Mouse (Mus musculus): Measurements from ENCODE around the gene Arhgdia. TPM values are rescaled to one million over a fixed set of nuclear protein-coding genes. Genes with fewer than 3 reads are reported as not detected.
A peak's percentile ranks its signal among the peaks of the same experiment; 100 is the strongest.
"Not testable (repeated sequence)": the region's sequence is repeated elsewhere in the genome, so short reads cannot be mapped to it uniquely, and the experiment has no call there.

The Arhgdia gene
- polyA plus RNA-seq, 1 experiment from 2014 or later: 644 TPM

DNA sequence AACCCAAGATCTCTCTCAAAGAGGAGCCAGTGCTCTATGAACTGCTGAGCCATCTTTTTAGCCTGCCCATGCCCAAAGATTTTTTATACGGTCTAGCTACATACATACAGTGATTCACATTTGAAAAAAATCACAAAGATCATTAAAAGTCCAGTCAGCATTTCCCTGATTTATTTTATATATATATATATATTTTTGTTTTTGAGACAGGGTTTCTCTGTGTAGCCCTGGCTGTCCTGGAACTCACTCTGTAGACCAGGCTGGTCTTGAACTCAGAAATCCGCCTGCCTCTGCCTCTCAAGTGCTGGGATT is 1.5 kb upstream of the Arhgdia start:
- WGBS: 92% methylated on average over 2 of the region's 2 CpGs

DNA sequence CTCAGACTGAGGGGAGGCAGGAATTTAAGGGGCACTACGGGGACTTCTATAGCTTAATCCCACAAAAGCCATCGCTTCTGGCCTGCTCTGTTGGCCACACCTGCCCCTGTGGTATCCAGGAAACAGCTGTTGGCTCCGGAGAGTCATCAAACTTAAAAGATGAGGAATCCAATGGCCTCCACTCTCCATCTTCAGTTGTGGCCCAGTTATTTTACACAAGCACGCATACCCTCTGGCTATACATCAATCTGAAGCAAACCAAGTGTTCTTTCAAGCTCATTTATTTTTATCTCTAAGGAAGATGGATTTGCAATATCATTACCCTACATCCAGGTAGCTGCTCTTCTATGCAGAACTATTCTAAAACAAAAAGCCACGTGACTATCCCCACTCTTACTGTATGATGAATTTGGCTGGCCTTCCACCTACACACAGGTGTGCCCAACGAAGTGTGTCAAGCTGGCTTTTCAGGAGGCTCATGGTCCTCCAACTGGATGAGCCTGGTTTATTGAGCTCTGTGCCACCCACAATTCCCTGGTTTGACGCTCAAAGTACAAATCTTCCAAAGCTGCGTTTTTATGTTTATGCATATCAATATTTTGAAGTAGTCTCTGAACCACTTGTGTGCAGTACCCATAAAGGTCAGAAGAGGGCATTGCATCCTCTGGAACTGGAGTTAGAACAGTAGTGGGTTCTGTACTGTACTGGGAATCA is 1.0 kb upstream of the Arhgdia start:
- H3K27ac ChIP-seq: peak overlapping the region; percentile 94
- H3K4me2 ChIP-seq: peak overlapping the region; percentile 90
- peak overlapping the region; percentile 96 for H3K9ac ChIP-seq
- peaks cover 66% of the 10 kb centered on the region for H3K36me3 ChIP-seq
- 71% methylated on average over 8 of the region's 8 CpGs for WGBS
- no peaks in the 10 kb centered on the region for H3K27me3 ChIP-seq
- H3K4me1 ChIP-seq: peaks cover 44% of the 10 kb centered on the region
- no peak for ATAC-seq (replicated peaks; ENCODE audit: low FRiP score)
- H3K4me3 ChIP-seq (replicated peaks): peak overlapping the region; percentile 95
- H3K9me3 ChIP-seq (replicated peaks): no peaks in the 10 kb centered on the region

More for the DNA sequence above, 1.5 kb upstream of the Arhgdia start:
- ATAC-seq (replicated peaks; ENCODE audit: low FRiP score); H3K4me2 ChIP-seq; H3K27me3 ChIP-seq; H3K9me3 ChIP-seq (replicated peaks); H3K9ac ChIP-seq; H3K4me3 ChIP-seq (replicated peaks): not testable (repeated sequence)
- peaks cover 39% of the 10 kb centered on the region for H3K4me1 ChIP-seq
- peaks cover 66% of the 10 kb centered on the region for H3K36me3 ChIP-seq
- peak overlapping the region; percentile 94; the same call in 1 of the 2 replicates for H3K27ac ChIP-seq

DNA sequence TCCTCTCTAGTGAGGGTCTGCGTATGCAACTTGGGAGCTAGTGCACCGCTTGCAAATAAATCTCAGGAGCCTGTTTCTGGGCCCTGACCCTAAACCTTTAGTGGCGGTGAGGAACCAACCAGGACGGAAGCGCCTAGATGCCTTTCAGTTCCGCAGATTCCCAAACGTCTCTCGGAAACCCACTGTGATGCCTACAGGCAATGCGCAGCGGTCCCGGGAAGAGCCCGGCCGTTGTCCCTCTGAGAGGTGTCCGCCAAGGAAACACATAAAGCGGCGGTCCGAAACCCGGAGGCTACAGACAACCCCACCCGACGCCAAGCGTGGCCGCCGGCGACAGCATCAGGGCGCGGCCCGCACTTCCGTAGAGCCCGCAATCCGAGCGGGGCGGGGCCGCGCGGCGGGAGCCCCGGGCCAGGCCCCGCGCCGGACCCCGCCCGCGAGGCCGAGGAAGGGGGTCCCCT is 523 bp downstream of the Arhgdia start:
- WGBS: 1% methylated on average over 43 of the region's 44 CpGs
- H3K4me1 ChIP-seq: peaks cover 48% of the 10 kb centered on the region
- no peaks in the 10 kb centered on the region for H3K27me3 ChIP-seq
- no peaks in the 10 kb centered on the region for H3K9me3 ChIP-seq (replicated peaks)
- peak overlapping the region; percentile 94 for H3K27ac ChIP-seq
- ATAC-seq (replicated peaks; ENCODE audit: low FRiP score): peak; percentile 30; the same call in 1 of the 2 replicates
- peak overlapping the region; percentile 96 for H3K9ac ChIP-seq
- peak overlapping the region; percentile 95 for H3K4me3 ChIP-seq (replicated peaks)
- H3K4me2 ChIP-seq: peak overlapping the region; percentile 90
- H3K36me3 ChIP-seq: peaks cover 55% of the 10 kb centered on the region

DNA sequence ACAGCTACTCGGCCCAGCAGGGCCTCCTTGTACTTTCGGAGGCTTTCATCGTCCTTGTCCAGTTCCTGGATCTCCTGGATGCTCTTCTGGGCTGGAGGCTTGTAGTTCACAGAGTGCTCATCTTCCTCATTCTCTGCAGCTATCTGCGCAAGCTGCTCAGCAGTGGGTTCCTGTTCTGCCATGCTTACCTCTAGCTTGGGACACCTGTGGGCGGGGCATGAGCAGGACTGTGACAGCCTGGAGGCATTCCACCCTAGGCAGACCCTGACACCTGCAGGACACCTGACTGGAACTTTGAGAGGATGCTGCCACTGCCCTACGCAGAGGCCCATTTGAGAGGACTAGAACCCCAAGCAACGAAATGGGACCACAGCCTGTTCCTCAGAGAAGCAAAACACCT is 1.2 kb downstream of the Arhgdia start:
- 56% methylated on average over 7 of the region's 7 CpGs for WGBS
- ATAC-seq (replicated peaks; ENCODE audit: low FRiP score): no peak

DNA sequence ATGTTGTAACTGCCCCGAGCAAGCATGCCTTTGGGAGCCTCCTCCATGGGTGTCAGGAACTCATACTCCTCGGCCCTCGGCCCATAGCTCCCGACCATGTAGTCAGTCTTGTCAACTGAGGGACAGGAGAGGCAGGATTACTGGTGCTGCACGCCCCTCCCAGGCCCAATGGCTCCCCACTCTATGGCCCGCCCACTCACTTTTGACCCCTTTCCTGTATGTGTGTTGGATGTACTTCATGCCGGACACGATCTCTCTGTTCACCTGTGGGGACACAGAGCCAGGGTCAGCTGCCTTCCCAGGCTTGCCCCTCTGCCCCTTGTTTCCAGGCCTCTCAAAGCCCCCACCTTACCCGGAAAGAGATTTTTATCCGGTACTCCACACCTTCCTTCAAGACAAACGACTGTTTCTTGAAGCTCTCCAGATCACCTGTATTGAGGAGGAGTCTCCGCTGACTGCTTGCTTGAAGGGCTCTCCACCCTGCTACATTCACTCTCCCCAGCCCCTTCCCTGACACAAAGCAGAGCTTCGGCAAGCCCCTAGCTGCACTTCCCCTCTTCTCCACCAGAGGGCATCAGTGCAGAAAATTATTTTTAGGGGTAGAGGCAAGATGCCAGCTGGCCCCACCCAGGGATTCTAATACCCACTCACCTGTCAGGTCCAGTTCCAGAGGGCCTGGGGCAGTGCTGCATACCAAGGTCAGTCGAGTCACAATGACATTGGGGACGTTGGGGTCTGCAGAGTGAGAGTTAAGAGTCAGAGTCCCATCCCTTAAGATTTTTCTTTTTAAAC is 1.9 kb downstream of the Arhgdia start:
- Histone ChIP-seq H3K4me1 (peaks cover 51% of the 10 kb centered on the region), H3K4me3 (replicated peaks) (peak overlapping the region; percentile 95), H3K27me3 (no peaks in the 10 kb centered on the region), H3K9ac (peak overlapping the region; percentile 96), H3K9me3 (replicated peaks) (no peaks in the 10 kb centered on the region), H3K27ac (peak overlapping the region; percentile 94), H3K36me3 (peaks cover 41% of the 10 kb centered on the region), H3K4me2 (peak overlapping the region; percentile 90)
- 45% methylated on average over 15 of the region's 15 CpGs for WGBS
- peak; percentile 12; the same call in 1 of the 2 replicates for ATAC-seq (replicated peaks; ENCODE audit: low FRiP score)

More for the DNA sequence above, 1.2 kb downstream of the Arhgdia start:
- H3K36me3 ChIP-seq: peaks cover 47% of the 10 kb centered on the region
- peak overlapping the region; percentile 94 for H3K27ac ChIP-seq
- H3K4me2 ChIP-seq: peak overlapping the region; percentile 90
- peaks cover 48% of the 10 kb centered on the region for H3K4me1 ChIP-seq
- peak overlapping the region; percentile 95 for H3K4me3 ChIP-seq (replicated peaks)
- peak overlapping the region; percentile 96 for H3K9ac ChIP-seq
- H3K27me3 ChIP-seq: no peaks in the 10 kb centered on the region
- no peaks in the 10 kb centered on the region for H3K9me3 ChIP-seq (replicated peaks)

DNA sequence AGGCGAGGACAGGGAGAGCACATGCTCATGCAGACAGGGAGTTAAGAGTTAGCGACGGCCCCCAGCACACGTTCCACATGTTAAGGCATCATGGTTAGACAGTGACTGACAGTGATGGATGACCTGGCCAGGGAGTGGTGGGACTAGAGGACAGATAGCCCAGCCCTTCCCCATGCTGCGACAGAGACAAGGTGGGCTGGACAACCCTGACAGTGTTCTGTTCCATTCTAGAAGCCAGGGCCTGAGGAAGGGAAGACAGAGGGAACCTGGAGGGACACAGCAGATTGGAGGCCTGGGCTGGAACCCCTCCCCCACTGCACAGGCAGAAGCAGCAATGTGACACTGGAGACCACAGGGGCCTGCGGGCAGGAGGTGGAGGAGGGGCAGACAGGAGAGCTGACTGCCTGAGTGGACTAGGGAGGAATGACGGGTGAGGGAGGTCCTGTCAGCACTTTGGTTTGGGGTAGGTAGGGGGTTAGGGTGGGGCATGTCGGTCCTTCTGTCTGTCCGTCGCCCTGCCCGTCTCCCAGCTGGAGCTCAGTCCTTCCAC is 2.7 kb downstream of the Arhgdia start:
- peak overlapping the region; percentile 95; the same call in 1 of the 2 replicates for H3K4me3 ChIP-seq (replicated peaks)
- 63% methylated on average over 11 of the region's 11 CpGs for WGBS
- H3K4me2 ChIP-seq: 0 out of 2 replicates have a peak overlapping the region, but pooled peaks have one; percentile 90
- H3K9me3 ChIP-seq (replicated peaks): no peaks in the 10 kb centered on the region
- H3K9ac ChIP-seq: no peak overlapping the region
- 0 out of 2 replicates have a peak, but pooled peaks have one; percentile 10 for ATAC-seq (replicated peaks; ENCODE audit: low FRiP score)
- peaks cover 33% of the 10 kb centered on the region for H3K36me3 ChIP-seq
- H3K4me1 ChIP-seq: peaks cover 56% of the 10 kb centered on the region
- H3K27ac ChIP-seq: peak overlapping the region; percentile 94
- no peaks in the 10 kb centered on the region for H3K27me3 ChIP-seq

DNA sequence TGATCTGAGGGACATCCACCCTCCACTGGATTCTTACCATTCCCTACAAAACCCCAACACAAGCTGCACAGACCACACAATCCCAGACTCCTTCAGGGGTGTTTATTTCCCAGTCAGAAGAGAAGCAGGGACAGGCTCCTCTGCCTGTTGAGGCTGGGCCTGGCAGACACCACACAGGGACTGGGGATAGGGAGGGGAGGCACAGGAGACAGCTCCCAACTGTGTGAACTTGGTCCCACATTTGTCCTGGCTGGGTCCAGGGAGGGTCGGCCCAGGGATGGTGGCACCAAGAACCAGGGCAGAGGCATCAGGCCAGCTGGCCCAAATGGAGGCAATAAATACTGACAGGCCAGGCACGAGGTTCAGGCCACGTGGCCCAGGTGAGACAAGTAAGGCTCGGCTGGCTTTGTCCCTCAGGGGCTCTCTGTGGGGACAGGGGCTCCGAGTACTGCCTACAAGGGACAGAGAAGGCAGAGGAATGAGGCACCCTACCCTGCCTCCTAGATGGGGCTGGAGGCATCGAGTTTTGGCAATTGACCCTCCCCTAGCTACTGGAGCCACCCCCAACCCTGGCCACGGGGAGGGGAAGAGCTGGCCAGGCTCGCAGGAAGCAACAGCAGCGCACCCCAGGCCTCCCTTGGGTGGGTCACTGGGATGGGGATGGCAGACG is 3.3 kb downstream of the Arhgdia start:
- Histone ChIP-seq H3K4me2 (no peak overlapping the region), H3K27ac (peak overlapping the region; percentile 94), H3K36me3 (peaks cover 32% of the 10 kb centered on the region), H3K9ac (no peak overlapping the region), H3K4me1 (peaks cover 56% of the 10 kb centered on the region), H3K9me3 (replicated peaks) (no peaks in the 10 kb centered on the region), H3K4me3 (replicated peaks) (no peak overlapping the region), H3K27me3 (no peaks in the 10 kb centered on the region)
- 69% methylated on average over 10 of the region's 10 CpGs for WGBS
- ATAC-seq (replicated peaks; ENCODE audit: low FRiP score): no peak

DNA sequence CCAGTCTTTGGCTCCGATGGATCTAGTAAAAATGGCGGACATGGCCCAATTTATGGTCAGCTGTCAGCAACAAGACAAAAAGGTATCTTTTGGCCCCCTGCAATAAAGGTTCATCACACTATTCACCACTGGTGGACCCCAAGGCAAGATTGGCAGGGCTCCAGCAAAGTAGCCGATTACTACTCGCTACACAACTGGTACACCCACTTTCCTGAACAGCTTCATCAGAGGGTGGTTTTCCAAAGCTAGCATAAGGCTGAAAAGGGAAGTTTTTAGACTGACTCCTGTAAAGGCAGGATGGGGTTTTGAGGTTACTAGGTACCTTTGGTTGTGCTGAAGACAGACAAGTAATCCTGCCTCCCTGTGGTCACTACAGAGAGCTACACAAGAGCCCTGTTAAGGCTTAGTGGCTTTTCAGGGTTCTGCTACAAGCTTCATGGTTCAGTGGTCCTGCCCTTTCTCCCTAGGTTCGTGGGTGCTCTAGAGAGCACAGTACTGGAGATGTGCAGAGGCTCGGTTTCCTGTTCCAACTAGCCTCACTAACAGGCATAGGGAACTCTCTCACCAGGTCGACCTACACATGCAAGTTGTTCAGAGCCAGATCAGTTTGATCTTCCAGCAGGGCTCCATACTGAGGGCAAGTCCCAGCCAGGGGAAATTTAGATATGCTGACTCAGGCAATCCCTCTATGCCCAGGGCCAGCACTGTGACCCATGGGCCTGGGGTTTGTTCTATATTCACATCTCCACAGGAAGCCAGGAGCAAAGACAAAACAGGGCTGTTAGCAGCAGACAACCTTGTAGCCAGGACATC is 4.0 kb downstream of the Arhgdia start:
- Histone ChIP-seq H3K4me2 (no peak overlapping the region), H3K27me3 (no peaks in the 10 kb centered on the region), H3K36me3 (peaks cover 28% of the 10 kb centered on the region), H3K27ac (peak overlapping the region; percentile 94), H3K9ac (no peak overlapping the region), H3K4me1 (peaks cover 53% of the 10 kb centered on the region), H3K4me3 (replicated peaks) (no peak overlapping the region), H3K9me3 (replicated peaks) (no peaks in the 10 kb centered on the region)
- no peak for ATAC-seq (replicated peaks; ENCODE audit: low FRiP score)
- WGBS: 78% methylated on average over 7 of the region's 7 CpGs

DNA sequence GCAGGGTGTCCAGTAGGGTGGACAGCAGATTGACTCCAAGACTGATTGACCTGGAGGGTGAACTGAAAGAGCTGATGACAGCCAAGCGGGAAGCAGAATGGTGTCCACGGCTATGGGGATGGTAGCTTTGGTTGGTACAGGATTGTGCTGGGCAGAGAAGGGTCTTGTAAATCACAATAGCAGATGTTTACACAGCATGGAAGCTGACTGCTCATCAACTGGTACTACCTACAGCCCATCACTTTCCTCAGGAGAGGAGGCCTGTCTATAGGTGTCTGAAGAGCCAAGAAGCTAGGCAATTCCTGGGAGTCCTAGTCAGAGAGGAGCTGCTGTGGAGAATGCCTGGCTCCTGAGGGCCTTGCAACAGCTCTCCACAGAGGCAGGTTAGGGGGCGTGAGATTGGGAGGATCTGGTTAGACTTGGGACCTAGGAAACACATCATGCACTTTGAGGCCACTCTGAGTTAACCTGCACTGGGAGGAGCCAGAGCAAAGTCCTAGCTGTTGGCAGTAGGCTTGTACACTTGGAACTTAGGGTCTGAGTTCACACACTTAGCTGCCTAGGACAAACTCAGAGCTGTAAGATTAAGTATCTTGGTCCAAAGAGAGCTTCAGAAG is 5.0 kb downstream of the Arhgdia start:
- no peak overlapping the region for H3K4me2 ChIP-seq
- peak overlapping the region; percentile 94 for H3K27ac ChIP-seq
- ATAC-seq (replicated peaks; ENCODE audit: low FRiP score): no peak
- H3K36me3 ChIP-seq: peaks cover 29% of the 10 kb centered on the region
- no peak overlapping the region for H3K9ac ChIP-seq
- no peaks in the 10 kb centered on the region for H3K27me3 ChIP-seq
- peaks cover 50% of the 10 kb centered on the region for H3K4me1 ChIP-seq
- no peak overlapping the region for H3K4me3 ChIP-seq (replicated peaks)
- 84% methylated on average over 3 of the region's 3 CpGs for WGBS
- H3K9me3 ChIP-seq (replicated peaks): no peaks in the 10 kb centered on the region

DNA sequence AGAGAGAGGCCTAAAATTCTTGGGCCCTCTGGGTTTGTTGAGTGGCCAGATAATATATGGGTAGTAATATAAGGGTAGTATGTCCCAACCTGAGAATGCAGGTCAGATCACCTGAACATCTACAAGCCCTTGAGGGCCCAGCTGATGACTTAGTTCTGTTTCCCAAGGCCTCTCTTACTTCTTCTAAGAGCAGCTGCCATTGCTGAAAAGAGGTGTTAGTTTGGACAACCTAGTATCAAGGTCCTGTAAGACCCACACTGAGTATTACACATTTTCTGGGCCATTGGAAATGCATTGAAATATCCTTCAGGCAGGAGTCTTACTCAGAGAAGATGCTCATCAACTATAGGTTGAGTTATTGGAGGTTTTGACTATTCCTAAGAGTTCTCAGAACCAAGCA is 5.5 kb downstream of the Arhgdia start:
- Histone ChIP-seq H3K27me3 (no peaks in the 10 kb centered on the region), H3K27ac (peak overlapping the region; percentile 94; the same call in 1 of the 2 replicates), H3K9ac (no peak overlapping the region), H3K4me2 (no peak overlapping the region), H3K9me3 (replicated peaks) (no peaks in the 10 kb centered on the region), H3K4me3 (replicated peaks) (no peak overlapping the region), H3K36me3 (peaks cover 35% of the 10 kb centered on the region), H3K4me1 (peaks cover 55% of the 10 kb centered on the region)
- no peak for ATAC-seq (replicated peaks; ENCODE audit: low FRiP score)

DNA sequence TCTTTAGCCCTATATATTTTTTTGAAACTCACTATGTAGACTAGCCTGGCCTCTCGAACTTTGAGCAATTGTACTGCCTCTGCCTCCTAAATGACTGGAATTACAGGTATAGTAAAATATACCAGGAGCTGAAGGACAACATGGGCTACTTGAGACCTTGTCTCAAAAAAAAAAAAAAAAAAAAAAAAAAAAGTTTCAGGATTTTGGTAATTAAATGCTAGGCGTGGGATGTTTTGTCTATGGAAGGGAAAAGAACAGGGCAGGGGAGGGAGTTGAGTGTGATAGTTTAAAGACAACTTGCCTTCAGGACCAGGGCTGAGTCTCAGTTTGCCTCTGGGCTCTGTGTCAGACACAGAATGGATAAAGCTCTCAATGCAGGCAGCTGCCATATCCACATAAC is 6.4 kb downstream of the Arhgdia start:
- no peaks in the 10 kb centered on the region for H3K27me3 ChIP-seq
- peaks cover 43% of the 10 kb centered on the region for H3K36me3 ChIP-seq
- no peak for ATAC-seq (replicated peaks; ENCODE audit: low FRiP score)
- peak overlapping the region; percentile 45; the same call in 1 of the 2 replicates for H3K27ac ChIP-seq
- H3K9ac ChIP-seq: no peak overlapping the region
- no peaks in the 10 kb centered on the region for H3K9me3 ChIP-seq (replicated peaks)
- H3K4me1 ChIP-seq: peaks cover 58% of the 10 kb centered on the region
- H3K4me2 ChIP-seq: no peak overlapping the region
- H3K4me3 ChIP-seq (replicated peaks): no peak overlapping the region; the same call in 1 of the 2 replicates
- WGBS: 66% methylated on average over 2 of the region's 2 CpGs
